Mouse (Mus musculus) urinary bladder, postnatal 4 days (tissue): Measurements from ENCODE around the gene Hsd11b1.
"Not testable (repeated sequence)": the region's sequence is repeated elsewhere in the genome, so short reads cannot be mapped to it uniquely, and the experiment has no call there.

ENCODE experiments used
- DNase-seq, 2 experiments: peaks; one replicate each; pipeline ENCODE4 v3.0.0; 2021 to 2022; ENCODE audit warnings: low spot score in 2 of 2

The Hsd11b1 gene

DNA sequence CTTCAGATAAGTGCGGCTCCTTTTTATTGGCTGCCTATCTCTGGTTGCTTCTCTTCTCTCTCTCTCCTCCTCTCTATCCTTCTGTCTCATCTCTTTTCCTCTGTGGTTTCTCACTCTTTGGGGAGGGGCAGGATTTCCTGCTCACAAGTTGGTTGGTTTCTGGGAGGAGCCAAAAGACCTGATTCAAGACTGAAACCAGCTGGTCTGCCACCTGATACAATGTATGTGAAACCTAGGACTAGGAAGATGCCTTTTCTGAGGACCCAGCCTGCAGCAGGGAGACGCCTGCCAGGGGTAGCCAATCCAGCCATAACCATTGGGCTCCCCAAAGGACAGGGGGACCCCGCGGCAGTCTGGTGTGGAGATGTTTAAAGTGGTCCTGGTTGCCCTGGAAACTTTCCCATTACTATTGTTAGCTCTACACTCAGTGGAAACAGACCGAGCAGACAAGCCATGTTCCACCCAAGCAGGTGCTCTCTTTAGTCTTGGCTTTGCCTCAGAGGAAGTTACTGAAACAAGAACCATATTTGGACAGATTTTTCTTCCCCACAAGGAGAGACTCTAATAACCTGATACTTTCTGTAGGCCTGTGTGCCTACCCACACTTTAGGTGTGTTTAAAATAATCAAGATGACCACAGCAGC is at the start of gene Hsd11b1:
Gene Hsd11b1, minus strand, starts transcription at position 121 of the 644 bp plus-strand sequence.
- no peak for DNase-seq

DNA sequence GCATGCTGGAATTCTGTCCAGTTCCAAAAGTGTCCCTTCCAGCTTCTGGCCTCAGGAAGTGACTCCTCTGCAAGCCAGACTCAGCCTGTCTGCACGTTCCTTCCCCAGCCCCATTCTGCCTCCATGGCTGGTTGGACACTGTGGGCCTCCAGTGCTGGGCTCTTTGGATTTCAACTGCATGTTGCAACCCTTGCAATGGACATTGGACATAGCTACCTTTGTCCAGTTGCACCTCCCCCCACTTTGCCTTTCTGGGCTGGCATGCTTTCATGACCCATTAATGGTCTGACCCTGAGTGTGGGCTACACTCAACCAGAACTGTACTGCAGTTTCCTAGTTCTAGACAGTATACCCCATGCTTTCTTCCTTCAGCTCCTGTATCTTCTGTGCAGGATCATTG is 47.7 kb upstream of the Hsd11b1 start:
- no peak for DNase-seq

DNA sequence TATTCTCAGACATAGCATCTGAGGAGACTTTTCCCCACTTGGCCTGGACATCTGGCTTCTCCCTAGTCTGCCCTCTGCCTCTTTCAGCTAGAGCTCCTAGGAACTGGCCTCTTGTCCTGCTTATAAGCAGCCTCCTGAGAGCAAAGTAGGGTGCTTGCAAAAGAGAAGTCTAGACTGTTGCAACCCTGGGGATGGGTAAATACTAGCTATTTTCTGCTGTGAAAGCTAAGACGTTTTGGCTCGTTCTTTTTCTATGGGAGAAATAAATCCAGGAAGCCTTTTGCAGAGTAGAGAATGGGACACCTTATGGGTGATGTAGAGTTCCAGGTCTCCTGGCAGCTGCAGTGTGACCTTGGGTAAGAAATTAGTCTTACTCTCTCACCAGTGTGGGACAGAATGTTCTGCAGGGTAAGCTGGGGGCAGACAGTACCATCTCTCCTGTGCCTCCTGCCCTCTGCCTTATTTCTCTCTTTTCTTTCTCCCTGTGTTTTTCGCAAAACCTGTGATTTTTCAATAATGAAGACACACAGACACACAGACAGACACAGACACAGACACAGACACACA is 46.7 kb upstream of the Hsd11b1 start:
- no peak for DNase-seq

DNA sequence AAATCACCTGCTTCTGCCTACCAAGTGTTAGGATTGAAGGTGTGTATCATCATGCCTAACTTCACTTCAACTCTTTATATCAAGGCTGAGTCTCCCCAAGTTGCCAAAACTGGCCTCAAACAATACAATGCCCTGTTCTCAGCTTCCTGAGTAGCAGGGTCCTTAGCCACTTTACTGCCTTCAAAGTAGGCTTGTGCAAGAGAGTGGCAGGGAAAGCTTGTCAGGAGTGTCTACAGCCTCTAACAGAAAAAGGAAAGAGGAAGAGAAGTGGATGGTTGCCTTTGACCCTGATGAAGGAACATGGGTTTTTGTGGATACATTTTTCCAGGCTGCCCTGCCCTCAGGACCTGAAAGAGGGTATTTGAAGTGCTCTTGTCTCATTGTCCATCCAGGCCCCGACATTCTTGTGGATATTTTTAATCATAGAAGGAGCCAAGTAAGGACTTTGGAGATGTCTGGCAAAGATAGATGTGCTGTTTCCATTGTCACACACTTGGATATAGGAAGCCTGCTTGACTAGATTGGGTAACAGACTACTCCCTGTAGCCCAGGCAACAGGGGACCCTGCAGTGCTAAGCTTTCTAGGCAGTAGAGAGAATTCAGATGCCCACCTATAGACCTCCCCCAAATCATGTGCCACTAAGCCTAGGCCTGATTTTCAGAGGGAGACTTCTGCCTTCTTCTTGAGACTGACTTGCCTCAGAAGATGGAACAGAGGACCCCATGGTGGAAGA is 46.1 kb upstream of the Hsd11b1 start:
- no peak for DNase-seq

DNA sequence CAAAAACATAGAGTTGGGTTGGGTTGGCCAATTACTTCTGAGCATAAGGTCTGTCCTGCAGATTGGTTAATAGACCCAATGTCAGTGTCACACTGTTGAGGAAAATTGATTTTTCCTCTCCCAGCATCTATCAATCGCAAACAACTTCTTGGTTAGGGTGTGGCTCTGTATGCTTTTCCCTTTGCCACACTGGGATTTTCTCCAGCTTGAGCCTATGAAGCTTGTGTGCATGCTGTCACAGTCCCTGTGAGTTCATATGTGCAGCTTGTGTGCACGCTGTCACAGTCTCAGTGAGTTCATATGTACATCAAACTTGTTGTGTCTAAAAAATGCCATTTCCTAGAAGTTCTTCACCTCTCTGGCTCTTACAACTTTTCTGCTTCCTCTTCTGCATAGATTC is 43.0 kb upstream of the Hsd11b1 start:
- no peak for DNase-seq

DNA sequence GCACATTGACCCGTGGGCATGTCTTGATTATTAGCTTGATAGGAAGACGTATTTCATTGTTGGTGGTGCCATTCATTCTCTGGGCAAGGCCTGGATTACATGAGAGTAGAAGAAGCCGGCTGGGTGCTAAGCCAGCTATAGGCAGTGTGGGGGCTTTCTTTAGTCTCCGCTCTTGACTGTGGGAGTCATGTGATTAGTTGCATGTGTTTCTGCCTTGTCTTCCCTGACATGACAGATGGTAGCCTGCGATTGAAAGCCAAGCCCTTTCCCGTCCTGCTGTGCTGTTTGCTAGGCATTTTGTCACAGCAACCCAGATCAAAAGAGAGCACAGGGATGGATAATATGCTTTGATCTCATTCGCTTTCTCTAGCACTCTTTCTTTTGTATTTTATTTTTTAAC is 41.5 kb upstream of the Hsd11b1 start:
- no peak for DNase-seq

DNA sequence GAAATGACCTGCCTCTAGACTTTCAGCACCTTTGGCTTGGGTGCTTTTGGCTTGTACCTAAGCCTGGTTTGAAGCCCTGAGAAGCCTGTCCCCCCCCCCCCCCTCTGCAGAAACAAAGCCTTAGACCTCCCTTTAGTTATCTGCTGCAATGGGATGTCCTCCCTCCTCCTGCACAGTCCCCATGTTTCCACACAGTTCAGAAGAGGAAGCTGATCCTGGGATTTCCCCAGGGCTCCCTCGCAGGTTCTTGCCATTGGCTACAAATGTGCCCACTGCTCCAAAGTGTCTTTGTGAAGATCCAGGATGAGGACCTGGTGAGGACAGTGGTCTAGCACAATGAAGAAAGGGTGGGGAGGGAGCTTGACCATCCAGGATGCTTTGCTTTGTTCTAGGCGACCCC is 39.2 kb upstream of the Hsd11b1 start:
- no peak for DNase-seq

DNA sequence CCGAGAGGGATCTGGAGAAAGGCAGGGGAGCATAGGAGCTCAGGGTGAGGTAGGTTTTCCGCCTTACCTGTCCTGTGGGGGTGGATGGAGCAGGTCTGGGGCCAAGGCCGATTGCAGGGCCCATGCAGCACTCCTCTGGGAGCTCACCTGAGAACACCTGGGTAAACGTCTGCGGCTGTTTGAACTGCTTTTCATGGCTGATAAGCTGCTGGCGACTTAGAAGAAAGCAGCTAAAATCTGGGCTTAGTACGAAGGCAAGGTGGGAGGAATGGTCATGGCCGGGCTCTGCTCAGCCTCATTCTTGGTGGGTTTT is 38.2 kb upstream of the Hsd11b1 start:
- DNase-seq, result no peak

DNA sequence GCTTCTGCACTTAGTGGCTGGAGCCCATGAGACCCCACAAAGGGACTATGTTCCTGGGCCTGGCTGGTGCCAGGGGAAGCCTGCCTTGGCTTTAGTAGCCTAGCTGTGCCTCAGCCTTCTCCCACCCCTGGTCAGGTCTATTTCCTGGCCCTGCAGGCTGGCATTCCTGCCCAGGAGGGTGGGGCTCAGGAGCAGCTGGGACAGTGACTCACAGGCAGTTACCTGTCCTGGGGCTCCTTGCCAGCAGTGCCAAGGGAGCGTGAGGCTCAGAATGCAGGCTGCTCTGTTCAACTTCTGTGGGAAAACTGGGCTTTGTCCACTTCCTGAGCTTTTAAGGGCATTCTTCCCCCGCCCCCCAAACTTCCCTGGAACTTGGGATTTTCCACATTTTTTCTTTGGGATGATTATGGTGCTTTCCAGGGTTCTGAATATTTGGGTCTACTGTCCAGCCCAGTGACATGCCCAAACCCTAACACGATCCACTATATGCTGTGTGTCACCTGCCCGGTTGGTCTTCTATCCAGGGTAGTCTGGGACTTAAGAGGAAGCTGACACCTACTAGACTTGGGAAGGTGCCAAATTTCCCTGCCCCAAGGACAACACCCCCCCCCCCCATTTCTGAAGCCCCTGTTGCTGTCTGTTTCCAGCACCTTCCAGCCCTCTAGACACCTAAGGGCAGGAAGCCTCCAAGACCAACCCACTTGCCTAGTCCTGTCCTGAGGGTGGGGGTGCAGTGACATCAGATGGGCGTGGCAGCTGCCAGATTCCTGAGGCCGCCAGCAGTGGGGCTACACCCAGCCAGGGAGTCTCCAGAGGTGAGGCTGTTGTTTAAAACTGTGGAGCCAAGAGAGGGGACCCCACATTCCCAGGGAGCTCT is 37.6 kb upstream of the Hsd11b1 start:
- DNase-seq, result peak; percentile 59 to 66

DNA sequence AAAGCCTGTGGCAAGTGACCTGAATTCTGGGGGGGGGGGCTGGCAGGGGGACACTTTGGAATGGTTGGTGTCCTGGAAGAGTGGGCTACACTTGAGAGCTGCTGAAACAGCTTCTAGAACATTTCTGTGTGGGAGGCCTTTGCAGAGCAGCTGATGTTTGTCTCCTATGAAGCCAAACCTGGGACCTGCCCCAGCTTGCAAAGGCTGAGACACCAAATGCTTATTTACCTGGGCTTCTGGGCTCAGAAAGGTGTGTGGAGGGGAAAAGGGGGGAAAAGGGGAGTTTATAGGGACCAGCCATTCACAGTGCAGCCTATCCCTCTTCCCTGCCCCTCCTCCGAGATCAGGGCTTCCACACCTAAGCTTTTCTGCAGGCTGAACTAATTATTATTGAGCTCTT is 36.1 kb upstream of the Hsd11b1 start:
- no peak for DNase-seq

DNA sequence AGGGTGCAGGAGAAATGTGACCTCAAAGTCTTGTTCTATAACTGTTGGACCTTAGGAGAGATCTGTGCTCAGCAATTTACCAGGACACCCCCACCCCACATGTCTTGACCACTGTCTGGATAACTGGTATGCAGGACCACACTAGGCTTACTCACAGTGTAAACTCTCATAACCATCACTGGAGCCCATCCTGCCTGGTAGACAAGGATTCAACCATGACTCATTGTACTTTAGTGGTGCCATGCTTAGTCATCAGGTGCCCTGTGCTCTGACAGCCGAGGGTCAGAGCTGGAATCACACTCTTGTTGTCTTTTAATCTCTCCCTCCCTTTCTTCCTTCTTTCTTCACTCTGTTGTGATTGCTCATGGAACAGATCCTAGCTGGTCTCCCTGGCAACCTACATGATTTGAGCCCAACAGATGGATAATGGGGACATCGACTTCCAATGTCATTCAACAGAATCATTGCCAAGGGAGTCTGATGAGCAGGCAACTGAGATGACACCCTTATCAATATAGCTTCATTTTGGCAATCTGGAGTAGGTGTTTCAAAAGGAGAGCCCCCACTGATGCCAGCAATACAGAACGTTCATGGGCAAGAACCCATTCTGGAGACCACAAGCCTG is 34.4 kb upstream of the Hsd11b1 start:
- no peak for DNase-seq

DNA sequence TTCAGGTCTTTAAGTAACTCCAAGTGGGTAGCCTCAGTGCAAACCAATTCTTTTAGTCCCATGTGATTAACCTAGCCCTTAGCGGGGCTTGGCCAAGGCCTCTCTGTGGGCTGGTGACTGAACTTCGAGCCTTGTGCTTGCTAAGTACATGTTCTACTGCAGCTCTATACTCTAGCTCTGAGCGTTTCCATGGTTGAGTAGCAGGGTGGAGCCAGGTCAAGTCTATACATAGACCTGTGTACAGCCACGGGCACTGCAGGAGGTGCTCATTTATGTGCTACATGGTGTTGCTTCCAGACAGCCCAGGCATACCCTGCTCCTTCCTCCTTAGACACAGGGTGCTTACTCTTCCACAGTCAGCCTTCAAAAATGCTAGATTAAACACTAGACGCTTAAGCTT is 32.0 kb upstream of the Hsd11b1 start:
- no peak for DNase-seq

DNA sequence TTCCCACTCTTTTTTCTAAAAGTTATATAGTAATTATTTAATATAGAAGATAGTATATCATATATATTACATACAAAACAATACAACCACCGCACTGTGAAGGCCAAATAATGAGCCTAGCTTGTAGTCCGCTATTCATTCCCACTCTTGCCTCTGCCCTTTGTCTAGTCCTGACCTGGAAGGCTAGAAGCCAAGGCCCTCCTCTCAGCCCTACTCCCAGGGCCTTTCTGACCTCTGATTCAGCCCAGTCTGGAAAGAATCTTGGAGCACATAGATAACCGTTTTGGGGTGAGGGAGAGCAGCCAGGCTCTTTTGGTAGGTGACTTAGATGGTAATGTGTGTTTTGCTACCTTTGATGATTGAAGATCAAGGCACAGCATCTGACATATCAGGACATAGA is 30.1 kb upstream of the Hsd11b1 start:
- DNase-seq, result no peak

DNA sequence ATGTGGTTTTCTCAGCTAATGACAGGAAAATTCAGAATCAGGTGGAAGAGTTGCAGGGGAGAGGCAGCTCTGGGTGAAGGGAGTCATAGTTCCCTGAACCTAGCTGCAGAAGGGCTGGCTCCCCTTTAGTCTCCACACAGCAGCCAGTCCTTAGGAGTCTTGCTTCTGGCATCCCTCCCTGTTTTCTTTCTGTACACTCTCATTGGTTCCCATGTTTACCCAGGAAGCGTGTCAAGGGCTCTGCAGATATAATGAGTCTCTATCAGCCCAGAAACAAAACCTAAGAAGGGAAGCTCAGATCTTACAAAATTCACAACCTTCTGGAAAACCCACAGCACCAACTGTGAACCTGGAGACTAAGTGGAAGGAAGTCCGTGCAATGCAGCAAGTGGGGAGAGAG is 29.2 kb upstream of the Hsd11b1 start:
- DNase-seq, result no peak

DNA sequence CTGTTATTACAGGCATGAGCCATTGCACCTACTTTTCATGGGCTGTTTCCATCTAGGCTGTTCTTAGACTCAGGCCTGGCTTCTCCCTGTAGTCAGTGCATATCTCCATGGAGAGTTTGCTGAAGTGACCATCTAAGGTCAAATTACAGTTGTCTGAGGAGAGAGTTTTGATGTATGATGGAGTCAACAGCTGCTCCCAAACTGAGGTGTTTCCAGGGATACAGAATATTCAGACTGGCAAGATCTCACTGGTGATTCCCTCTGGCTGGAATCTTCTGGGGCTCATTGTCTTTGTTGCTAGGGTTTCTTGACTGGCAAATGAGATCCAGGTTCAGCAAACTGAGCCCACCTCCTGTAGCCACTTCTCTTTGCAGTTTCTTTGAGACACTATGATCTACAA is 26.8 kb upstream of the Hsd11b1 start:
- no peak for DNase-seq

DNA sequence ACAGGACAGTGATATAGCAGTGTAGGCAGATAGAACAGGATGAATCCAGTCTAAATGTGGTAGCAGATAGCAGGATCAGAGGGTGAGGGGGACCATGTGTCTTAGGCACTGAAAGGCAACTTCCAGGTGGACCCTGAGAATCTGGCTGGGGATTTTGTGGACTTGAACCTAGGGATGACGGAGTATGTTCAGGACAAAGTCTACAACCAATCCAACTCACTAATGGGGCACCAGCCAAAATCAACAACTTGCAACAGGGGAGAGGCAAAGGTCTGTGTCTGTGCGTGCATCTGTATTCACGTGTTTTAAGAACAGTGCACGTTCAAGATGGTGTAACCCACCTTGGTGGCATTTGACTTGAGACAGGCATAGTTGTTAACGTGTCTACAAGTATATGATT is 26.0 kb upstream of the Hsd11b1 start:
- DNase-seq, result no peak

DNA sequence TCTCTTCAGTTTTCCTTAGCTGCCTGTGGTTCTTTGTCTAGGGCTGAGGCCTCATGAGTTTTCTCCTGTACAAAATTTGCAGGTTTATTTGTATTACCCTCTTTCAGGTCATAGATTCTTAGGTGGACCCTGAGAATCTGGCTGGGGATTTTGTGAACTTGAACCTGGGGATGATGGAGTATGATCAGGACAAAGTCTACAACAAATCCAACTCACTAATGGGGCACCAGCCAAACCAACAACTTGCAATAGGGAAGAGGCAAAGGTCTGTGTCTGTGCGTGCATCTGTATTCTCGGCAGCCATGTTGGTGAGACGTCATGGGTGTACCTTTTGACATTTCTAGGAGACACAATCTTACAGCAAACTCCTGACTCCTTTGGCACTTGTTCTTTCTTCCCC is 25.2 kb upstream of the Hsd11b1 start:
- no peak for DNase-seq

DNA sequence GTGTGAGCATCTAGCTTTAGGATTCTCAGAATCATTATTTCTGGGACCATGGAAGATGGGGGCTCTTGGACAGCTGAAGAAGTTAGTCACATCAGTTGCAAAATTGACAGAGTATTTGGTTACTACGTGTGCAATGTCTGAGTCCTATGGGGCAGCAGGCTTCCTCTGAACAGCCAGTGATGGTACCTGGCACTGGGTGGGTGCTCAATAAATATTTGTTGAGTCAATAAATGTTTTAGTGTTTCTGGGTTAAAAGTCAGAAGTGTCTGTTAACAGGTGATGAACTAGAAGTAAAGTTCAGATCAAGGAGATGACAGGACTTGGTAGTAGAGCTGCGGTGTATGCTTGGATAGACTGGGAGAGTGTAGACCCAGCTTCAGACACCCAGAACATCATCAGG is 23.7 kb upstream of the Hsd11b1 start:
- no peak for DNase-seq

DNA sequence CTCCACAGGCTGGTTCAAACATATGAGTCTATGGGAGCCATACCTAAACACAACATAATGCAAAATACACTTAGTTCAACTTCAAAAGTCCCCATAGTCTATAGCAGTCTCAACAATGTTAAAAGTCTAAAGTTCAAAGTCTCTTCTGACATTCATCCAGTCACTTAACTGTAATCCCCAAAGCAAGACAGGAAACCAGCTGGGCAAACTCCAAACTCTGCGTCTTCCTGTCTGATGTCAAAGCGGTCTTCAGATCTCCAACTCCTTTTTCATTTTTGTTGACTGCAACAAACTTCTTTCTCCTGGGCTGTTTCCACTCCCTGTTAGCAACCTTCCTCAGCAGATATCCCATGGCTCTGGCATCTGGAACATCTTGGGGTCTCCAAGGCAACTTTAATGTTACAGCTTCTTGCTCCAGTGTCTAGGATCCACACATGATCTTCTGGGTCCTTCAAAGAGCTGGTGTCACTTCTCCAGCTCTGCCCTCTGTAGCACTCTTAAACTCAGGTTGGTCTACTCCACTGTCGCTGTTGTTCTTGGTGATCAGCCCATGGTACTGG is 22.0 kb upstream of the Hsd11b1 start:
- not testable (repeated sequence) for DNase-seq

DNA sequence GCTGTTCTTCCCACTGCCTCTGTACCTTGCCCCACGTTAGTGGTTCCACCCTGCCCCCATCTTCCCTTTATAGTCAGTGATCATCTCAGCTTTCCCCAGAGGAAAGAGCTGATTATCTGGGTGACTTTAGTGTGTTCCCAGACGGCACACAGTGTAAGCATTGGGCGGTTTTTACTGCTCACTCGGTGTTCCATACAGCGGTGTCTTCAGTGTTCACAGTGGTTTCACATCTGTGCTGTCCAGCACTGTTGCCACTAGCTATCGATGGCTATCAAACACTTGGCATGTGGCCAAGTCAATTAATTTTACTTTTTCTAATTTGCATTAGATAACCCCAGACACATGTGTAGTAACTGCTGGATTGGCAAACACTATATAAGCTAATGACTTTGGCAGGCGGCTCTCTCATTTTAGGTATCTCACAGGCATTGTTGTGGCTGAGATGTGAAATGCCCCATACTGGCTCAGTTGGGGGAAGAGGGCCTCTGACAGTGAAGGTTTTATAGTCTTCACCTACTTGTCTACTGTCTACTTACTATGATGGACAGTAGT is 20.4 kb upstream of the Hsd11b1 start:
- no peak for DNase-seq

DNA sequence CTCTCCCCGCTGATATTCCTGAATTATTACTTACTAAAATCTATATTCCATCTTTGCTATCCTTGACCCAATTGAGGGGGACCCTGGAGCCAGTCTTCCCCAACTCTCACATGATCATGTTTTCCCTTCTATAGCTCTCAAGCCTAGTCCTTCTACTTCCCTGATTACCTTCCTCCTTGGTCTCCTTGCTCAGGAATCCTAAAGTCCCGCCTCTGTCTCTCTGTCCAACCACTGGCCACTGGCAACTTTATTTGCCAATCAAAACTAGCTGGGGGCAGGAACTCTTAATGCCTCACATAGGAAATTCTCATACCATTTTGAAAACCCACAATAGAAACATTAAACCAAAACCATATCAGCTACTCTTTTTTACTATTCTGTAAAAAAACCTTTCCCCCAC is 17.5 kb upstream of the Hsd11b1 start:
- DNase-seq, result no peak

DNA sequence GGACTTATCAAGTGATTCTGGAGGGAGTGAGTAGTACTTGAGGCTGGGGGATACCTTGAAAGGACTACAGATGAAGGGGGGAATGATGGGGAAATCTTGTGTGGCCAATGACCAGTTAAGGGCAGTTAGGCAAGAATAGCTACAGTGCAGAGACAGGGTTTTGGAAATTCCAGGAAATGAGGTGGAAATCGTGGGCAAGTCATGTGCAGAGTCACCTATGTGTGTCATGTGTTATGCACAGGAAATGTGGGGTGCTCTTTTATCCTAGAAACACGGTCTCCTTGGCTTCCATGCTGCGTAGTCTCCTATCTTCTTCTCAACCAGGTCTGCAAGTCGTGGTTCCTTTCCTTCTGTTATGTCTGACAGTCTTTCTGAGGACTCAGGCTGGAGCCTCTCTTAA is 15.6 kb upstream of the Hsd11b1 start:
- no peak for DNase-seq
